Mouse (Mus musculus) Patski (cell line): ENCODE measurements around the gene Brox. TPM values are rescaled to one million over a fixed set of nuclear protein-coding genes. Genes with fewer than 3 reads are reported as not detected.
A peak's percentile ranks its signal among the peaks of the same experiment; 100 is the strongest.

ENCODE experiments used
- ATAC-seq: fragments of 100-300 bp; one replicate; pipeline ENCODE4 v1.8.0; 2021
- CTCF ChIA-PET: fragments of 350-600 bp; sonication (Branson Sonifier 250); formaldehyde crosslinking; loops from one replicate; lab custom pipeline; 2022; ENCODE audit warnings: inconsistent platforms; lab: Charles Lee
- POLR2A ChIA-PET: fragments of 350-600 bp; sonication (Branson Sonifier 250); formaldehyde crosslinking; loops from one replicate; lab custom pipeline; 2022; ENCODE audit warnings: antibody characterized with exemption, inconsistent platforms; lab: Charles Lee
- DNase-seq: peaks from one replicate; pipeline ENCODE4 v3.0.0-alpha.2; 2011; ENCODE audit warnings: low read depth, low spot score
- H3K27me3 ChIP-seq: fragments of 371-371 bp; one replicate; pipeline ENCODE4 v1.5.1; 2021
- CTCF ChIP-seq: fragments of 100-300 bp; IDR thresholded peaks from one replicate; pipeline ENCODE4 v1.5.1; 2021
- in situ Hi-C: fragments of 300-500 bp; cut with MboI; formaldehyde crosslinking; loops from 3 replicates; pipeline ENCODE4 v1.11.1; 2018; ENCODE audit warnings: low pct_unique_long_range_greater_than_20kb, mixed read lengths
- polyA plus RNA-seq: library from polyadenylated mRNA; unstranded; gene quantifications from one replicate; pipeline ENCODE4 v1.2.3, GENCODE M21; 2021

The Brox gene
- polyA plus RNA-seq, 1 experiment from 2014 or later = 58.9 TPM

- no peak for ATAC-seq
- in situ Hi-C loops = loop anchor here (5.0 kb wide), 1 partner anchor 681 kb away; no protein-coding TSS in a partner anchor
These were observed 59.2 kb downstream of the Brox start for GRCm38 (mm10) chr1:183237901-183238300.

GRCm38 (mm10) chr1:183236460-183236859 is 60.6 kb downstream of the Brox start:
- ATAC-seq (no peak), DNase-seq (no peak)
- no peak for TF ChIP-seq CTCF
- H3K27me3 ChIP-seq = no peaks in the 10 kb centered on the region
- ChIA-PET POLR2A (no interaction called here), CTCF (interaction anchor here (1.7 kb wide), 1 partner anchor 246 kb away, joined by 6 read pairs; no protein-coding TSS in a partner anchor)
- in situ Hi-C loops = loop anchor here (5.0 kb wide), 1 partner anchor 679 kb away; no protein-coding TSS in a partner anchor

More at GRCm38 (mm10) chr1:183237901-183238300, 59.2 kb downstream of the Brox start:
- CTCF ChIA-PET = interaction anchor here (1.1 to 1.7 kb wide), 2 partner anchors 199 to 247 kb away, joined by 3 to 6 read pairs; no protein-coding TSS in a partner anchor
- H3K27me3 ChIP-seq = peaks cover under 1% of the 10 kb centered on the region
- DNase-seq = no peak
- TF ChIP-seq CTCF = peak; percentile 66
- POLR2A ChIA-PET = no interaction called here

DNA sequence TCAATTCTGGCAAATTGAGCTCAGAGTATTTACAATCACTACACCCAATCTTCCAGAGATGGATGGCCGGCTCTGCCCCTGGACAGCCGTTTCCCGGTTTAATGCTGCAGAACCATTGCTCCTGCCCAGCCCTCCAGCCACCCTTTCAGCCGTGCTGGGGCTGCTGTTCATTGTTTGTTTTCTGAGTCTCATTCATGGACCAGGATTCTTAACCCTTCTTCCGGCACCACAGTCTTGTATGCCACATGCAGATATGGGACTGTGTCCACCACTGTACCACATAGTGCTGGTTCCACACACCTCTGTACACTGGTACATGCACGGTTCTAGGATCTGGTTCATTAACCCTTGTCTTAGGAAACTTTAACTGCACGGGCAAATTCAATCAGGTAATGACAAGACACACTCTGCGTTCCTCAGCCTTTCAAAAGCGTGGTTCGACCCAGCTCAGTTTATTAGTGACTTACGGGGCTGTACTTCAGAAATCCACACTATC is 63.3 kb downstream of the Brox start:
- no peak for ATAC-seq
- H3K27me3 ChIP-seq = no peaks in the 10 kb centered on the region
- in situ Hi-C loops = no loop called here
- CTCF ChIA-PET = interaction anchor here (1.1 to 1.3 kb wide), 3 partner anchors 17 to 251 kb away, joined by 3 to 4 read pairs (median 3); no protein-coding TSS in a partner anchor
- TF ChIP-seq CTCF = no peak
- POLR2A ChIA-PET = interaction anchor here (0.9 kb wide), 1 partner anchor 191 kb away, joined by 3 read pairs; no protein-coding TSS in a partner anchor
- no peak for DNase-seq

GRCm38 (mm10) chr1:183232985-183233678 is 63.9 kb downstream of the Brox start:
- H3K27me3 ChIP-seq = no peaks in the 10 kb centered on the region
- CTCF ChIA-PET = interaction anchor here (1.1 to 1.3 kb wide), 3 partner anchors 16 to 250 kb away, joined by 3 to 4 read pairs (median 3); no protein-coding TSS in a partner anchor
- DNase-seq (no peak), ATAC-seq (no peak)
- POLR2A ChIA-PET = interaction anchor here (0.9 kb wide), 1 partner anchor 191 kb away, joined by 3 read pairs; no protein-coding TSS in a partner anchor
- TF ChIP-seq CTCF = no peak
- in situ Hi-C loops = no loop called here

DNA sequence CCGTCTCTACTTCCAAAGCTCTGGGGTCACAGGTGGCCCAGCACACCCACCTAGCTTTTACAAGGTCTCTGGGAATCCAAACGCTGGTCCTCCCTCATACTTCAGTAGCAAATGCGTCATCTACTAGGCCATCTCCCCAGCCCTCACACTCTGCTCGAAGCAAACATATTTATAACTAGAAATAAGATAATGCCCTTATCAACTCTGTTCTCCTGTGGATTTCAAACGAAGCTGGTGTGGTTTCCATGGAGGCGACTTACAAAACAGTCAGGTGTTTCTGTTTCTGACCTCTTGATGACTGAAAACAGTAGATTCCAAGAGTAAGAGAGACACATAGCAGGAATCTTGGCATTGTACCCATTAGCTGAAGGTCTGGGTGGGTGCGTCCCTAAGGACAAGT is 69.6 kb downstream of the Brox start:
- in situ Hi-C loops = no loop called here
- no peaks in the 10 kb centered on the region for H3K27me3 ChIP-seq
- CTCF ChIA-PET = interaction anchor here (0.8 to 2.2 kb wide), 3 partner anchors 8 to 236 kb away, joined by 3 to 6 read pairs (median 4); no protein-coding TSS in a partner anchor
- no peak for TF ChIP-seq CTCF
- ATAC-seq (no peak), DNase-seq (no peak)
- POLR2A ChIA-PET = no interaction called here

Other genes starting within 250 kb of the Brox start
- gene Disp1, start 75.7 kb downstream of the Brox start, polyA plus RNA-seq = 18.1 TPM
- 46.9 TPM for gene Aida, start 679 bp downstream of the Brox start, polyA plus RNA-seq
- 192 TPM for gene Mia3, start 72.3 kb upstream of the Brox start, polyA plus RNA-seq
- 46.9 TPM for gene Taf1a, start 91.7 kb upstream of the Brox start, polyA plus RNA-seq
- 4.3 TPM for gene Hhipl2, start 120.9 kb upstream of the Brox start, polyA plus RNA-seq